Mouse (Mus musculus) heart, adult 2 months (tissue): Measurements from ENCODE around the gene Ptges3l.

Experiments used
- CTCF ChIP-seq: fragments of 200-600 bp; IDR thresholded peaks from 2 replicates; pipeline ENCODE4 v1.8.1; 2022; ENCODE audit warnings: antibody characterized with exemption, mild to moderate bottlenecking, moderate library complexity
- EP300 ChIP-seq: fragments of 200-500 bp; IDR thresholded peaks from 2 replicates; pipeline ENCODE4 v1.6.1; 2011; ENCODE audit warnings: low read depth, low read length, control low read depth; ENCODE audit not compliant: insufficient read depth
- POLR2A ChIP-seq: fragments of 200-500 bp; IDR thresholded peaks from 2 replicates; pipeline ENCODE4 v1.6.1; 2011; ENCODE audit warnings: mild to moderate bottlenecking, low read depth, low read length, control low read depth; ENCODE audit not compliant: insufficient read depth

GRCm38 (mm10) chr11:101465869-101466551 lies 40.9 kb upstream of the Ptges3l start, which contains the start of gene Vat1:
- TF ChIP-seq POLR2A = peak; percentile 71
- TF ChIP-seq CTCF = peak; percentile 38
- 0 out of 2 replicates have a peak, but pooled peaks have one; percentile 20 for TF ChIP-seq EP300
